Mouse (Mus musculus) liver, embryonic 11.5 days (tissue): ENCODE measurements around the gene Ccm2. TPM values are rescaled to one million over a fixed set of nuclear protein-coding genes. Genes with fewer than 3 reads are reported as not detected.

Experiments
- ATAC-seq: fragments of 200-750 bp; cut with Nextera tagmentation; replicated peaks from 2 replicates; pipeline ENCODE4 v1.8.0; 2017; ENCODE audit warnings: moderate number of reproducible peaks, mild to moderate bottlenecking, moderate TSS enrichment, moderate library complexity; ENCODE audit not compliant: low FRiP score
- DNase-seq: peaks from one replicate; pipeline ENCODE4 v3.0.0-alpha.2; 2017; ENCODE audit warnings: low spot score
- H3K27ac ChIP-seq: fragments of 300-500 bp; sonication (generic); 2 replicates; pipeline ENCODE4 v1.5.1; 2014; ENCODE audit warnings: mild to moderate bottlenecking, low read depth, low read length, control low read depth
- H3K27me3 ChIP-seq: fragments of 300-500 bp; sonication (generic); replicated peaks from 2 replicates; pipeline ENCODE4 v1.6.1; 2014; ENCODE audit warnings: low read length, mixed read lengths; ENCODE audit not compliant: control insufficient read depth, insufficient read depth
- H3K36me3 ChIP-seq: fragments of 300-500 bp; sonication (generic); 2 replicates; pipeline ENCODE4 v1.6.1; 2014; ENCODE audit warnings: mild to moderate bottlenecking, low read length, moderate library complexity, mixed read lengths; ENCODE audit not compliant: control insufficient read depth, insufficient read depth
- H3K4me1 ChIP-seq: fragments of 300-500 bp; sonication (generic); replicated peaks from 2 replicates; pipeline ENCODE4 v1.6.1; 2014; ENCODE audit warnings: low read length, mixed read lengths; ENCODE audit not compliant: control insufficient read depth, insufficient read depth
- H3K4me2 ChIP-seq: fragments of 300-500 bp; sonication (generic); 2 replicates; pipeline ENCODE4 v1.6.1; 2014; ENCODE audit warnings: mild to moderate bottlenecking, control low read depth, moderate library complexity
- H3K4me3 ChIP-seq: fragments of 300-500 bp; sonication (generic); 2 replicates; pipeline ENCODE4 v1.5.1; 2014; ENCODE audit warnings: low read depth, low read length, control low read depth
- H3K9ac ChIP-seq: fragments of 300-500 bp; sonication (generic); 2 replicates; pipeline ENCODE4 v1.6.1; 2014; ENCODE audit warnings: low read depth, low read length, control low read depth
- H3K9me3 ChIP-seq: fragments of 300-500 bp; sonication (generic); 2 replicates; pipeline ENCODE4 v1.6.1; 2016; ENCODE audit warnings: low read length, inconsistent platforms, mixed read lengths; ENCODE audit not compliant: control insufficient read depth
- WGBS: fragments of 180-500 bp; shearing (Covaris S2); extraction: QIAGEN DNeasy Blood & Tissue Kit; methylation state at CpG from one replicate; pipeline ENCODE4 v1.1.7; 2014; 5-methylcytosine and 5-hydroxymethylcytosine counted together
- polyA plus RNA-seq: library from polyadenylated mRNA; unstranded; fragments of >200 nt; fragmentation: Nextera tagmentation; extraction: Ambion mirVana; gene quantifications from 2 replicates; pipeline ENCODE4 v1.2.1, GENCODE M21; 2014

Gene Ccm2
- polyA plus RNA-seq, 1 experiment from 2014 or later: 82.1 TPM

DNA sequence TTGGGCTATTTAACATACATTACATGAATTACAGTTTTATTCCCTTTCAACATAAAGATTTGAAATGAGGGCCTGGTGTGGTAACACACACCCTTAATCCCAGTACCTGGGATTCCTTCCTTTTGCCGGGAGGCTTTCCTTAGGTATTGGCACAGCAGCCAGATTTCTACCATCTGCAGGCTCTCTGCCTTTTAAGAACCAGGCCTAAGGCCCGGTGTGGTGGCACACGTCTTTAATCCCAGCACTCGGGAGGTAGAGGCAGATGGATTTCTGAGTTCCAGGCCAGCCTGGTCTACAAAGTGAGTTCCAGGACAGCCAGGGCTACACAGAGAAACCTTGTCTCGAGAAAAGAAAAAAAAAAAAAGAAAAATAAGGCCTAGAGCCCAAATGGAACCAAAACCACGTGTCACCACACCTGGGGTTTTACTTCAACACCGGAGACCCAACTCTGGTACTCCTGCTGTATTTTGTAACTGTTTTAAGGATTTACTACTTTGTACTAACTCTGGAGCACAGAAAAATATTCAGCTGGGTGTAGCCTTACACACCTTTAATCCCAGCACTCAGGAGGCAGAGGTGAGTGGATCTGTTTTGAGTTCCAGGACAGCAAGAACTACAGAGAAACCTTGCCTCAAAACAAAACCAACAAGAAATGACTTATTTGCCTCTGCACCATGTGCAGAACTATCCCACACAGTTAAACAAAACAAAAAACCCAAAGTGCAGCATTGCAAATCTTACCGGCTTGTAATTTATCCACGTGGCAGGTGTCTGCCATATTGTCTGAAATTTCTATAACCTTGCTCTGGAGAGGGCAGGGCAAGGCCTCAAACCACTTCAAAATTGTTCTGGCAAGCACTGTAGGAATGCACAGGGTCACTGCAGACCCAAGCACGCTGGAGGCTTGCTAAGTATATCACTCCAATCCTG, 19.2 kb upstream of the Ccm2 start:
- WGBS: 9% methylated on average over 10 of the region's 10 CpGs
- no peaks in the 10 kb centered on the region for H3K9me3 ChIP-seq
- ATAC-seq: peak; percentile 39

DNA sequence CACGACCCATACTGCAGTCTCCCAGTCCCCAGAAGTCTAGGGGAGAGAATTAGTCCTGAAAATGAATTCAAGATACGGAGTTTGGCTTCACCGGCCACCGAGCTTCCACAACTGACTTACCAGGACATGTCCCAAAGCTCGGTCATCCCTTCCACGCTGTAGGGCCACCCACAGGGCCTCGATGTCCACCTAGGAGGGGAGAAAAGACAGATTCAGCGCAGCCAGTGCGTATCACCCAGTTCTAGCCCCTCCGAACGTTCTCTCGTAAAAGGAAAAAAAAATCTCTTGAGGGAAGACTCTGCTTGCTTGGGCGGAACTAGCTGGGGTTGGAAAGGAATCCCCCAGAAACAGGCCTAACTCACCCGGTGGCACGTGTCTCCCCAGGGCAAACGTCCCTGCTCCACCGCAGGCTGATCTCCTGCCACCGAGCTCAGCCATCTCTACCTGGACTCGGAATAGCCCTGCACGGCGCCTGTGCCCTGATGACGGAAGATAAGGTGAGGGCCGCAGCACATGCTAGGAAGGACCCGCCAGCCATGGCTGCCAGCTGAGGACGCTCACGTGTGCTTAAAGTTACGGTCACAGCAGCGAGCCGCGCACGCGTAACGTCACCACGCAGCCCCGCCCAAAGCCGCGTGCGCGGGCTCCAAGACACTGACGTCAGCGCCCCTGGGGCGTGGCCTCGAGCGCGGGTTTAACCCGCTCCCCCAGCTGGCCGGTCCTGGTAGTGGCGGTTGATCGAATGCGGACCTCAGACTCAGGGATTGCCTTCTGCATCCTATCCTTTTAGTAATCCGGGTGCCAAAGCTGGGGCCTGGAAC, 18.3 kb upstream of the Ccm2 start:
- DNase-seq: peak; percentile 99
- WGBS: under 1% methylated on average over 51 of the region's 51 CpGs
- no peaks in the 10 kb centered on the region for H3K27me3 ChIP-seq

More for the DNA sequence above, 19.2 kb upstream of the Ccm2 start:
- Histone ChIP-seq H3K27ac (peak overlapping the region; percentile 83), H3K4me1 (peaks cover 5% of the 10 kb centered on the region), H3K4me3 (peak overlapping the region; percentile 77), H3K27me3 (no peaks in the 10 kb centered on the region), H3K36me3 (peaks cover 25% of the 10 kb centered on the region), H3K4me2 (peak overlapping the region; percentile 66), H3K9ac (peak overlapping the region; percentile 74)
- no peak for DNase-seq

DNA sequence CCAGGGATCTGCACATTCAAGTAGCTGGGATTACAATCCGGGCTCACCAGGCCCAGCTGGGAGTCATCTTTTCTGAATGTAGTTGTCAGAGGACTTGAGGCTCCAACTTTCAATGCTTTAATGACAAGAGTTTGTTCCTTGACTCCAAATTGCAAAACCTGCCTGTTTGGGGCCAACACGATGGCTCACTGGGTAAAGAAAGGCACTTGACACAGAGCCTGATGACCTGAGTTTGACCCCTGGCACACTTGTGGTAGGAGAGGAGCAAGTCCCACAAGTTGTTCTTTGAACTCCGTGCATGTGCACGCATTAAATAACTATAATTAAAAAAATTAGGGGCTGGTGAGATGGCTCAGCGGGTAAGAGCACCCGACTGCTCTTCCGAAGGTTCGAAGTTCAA, 16.7 kb upstream of the Ccm2 start:
- DNase-seq: no peak
- no peak for ATAC-seq
- WGBS: 93% methylated on average over 8 of the region's 8 CpGs
- Histone ChIP-seq H3K9me3 (no peaks in the 10 kb centered on the region), H3K9ac (no peak overlapping the region), H3K4me2 (no peak overlapping the region), H3K27ac (no peak overlapping the region), H3K4me3 (no peak overlapping the region), H3K36me3 (peaks cover 16% of the 10 kb centered on the region), H3K27me3 (no peaks in the 10 kb centered on the region), H3K4me1 (peaks cover 5% of the 10 kb centered on the region)

More for the DNA sequence above, 18.3 kb upstream of the Ccm2 start:
- Histone ChIP-seq H3K27ac (peak overlapping the region; percentile 83), H3K36me3 (peaks cover 25% of the 10 kb centered on the region), H3K9ac (peak overlapping the region; percentile 74), H3K9me3 (no peaks in the 10 kb centered on the region), H3K4me3 (peak overlapping the region; percentile 77), H3K4me1 (peaks cover 5% of the 10 kb centered on the region), H3K4me2 (peak overlapping the region; percentile 66)
- peak; percentile 91 for ATAC-seq

DNA sequence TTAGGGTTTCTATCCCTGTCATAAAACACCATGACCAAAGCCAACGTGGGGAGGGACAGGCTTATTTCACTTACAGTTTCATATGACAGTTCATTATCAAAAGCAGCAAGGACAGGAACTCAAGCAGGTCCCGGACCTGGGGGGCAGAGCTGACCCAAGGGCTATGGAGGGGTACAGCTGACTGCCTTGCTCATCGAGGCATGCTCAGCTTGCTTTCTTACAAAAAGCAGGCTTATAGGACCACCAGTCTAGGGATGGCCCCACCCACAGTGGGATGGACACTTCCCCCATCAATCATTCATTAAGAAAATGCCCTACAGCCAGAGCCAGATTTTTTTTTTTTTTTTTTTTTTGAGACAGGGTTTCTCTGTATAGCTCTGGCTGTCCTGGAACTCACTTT, 15.9 kb upstream of the Ccm2 start:
- Histone ChIP-seq H3K36me3 (peaks cover 8% of the 10 kb centered on the region), H3K9ac (no peak overlapping the region), H3K9me3 (no peaks in the 10 kb centered on the region), H3K4me1 (peaks cover 4% of the 10 kb centered on the region), H3K27ac (no peak overlapping the region), H3K4me2 (no peak overlapping the region), H3K27me3 (no peaks in the 10 kb centered on the region), H3K4me3 (no peak overlapping the region)
- 81% methylated on average over 3 of the region's 3 CpGs for WGBS
- DNase-seq (no peak), ATAC-seq (no peak)

DNA sequence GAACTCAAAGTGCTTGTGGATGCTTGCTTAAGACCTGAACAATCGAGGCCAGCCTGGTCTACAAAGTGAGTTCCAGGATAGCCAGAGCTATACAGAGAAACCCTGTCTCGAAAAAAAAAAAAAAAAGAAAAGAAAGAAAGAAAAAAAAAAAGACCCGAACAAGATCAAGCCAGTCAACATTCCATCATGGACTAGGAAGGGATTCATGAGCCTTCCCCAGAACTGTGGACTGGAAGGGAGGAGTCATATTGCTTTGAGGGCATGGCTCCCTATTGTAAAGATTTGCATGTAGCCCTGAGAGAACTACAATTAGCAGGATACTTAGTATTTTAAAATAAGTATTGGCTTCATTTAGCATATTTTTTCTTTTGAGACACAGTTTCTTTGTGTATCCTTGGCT, 2.0 kb upstream of the Ccm2 start:
- Histone ChIP-seq H3K4me2 (no peak overlapping the region), H3K9ac (no peak overlapping the region), H3K27me3 (no peaks in the 10 kb centered on the region), H3K36me3 (no peaks in the 10 kb centered on the region), H3K4me3 (no peak overlapping the region), H3K27ac (no peak overlapping the region), H3K4me1 (peaks cover 14% of the 10 kb centered on the region), H3K9me3 (no peaks in the 10 kb centered on the region)
- DNase-seq: no peak
- WGBS: 74% methylated on average over 3 of the region's 3 CpGs
- ATAC-seq: no peak

DNA sequence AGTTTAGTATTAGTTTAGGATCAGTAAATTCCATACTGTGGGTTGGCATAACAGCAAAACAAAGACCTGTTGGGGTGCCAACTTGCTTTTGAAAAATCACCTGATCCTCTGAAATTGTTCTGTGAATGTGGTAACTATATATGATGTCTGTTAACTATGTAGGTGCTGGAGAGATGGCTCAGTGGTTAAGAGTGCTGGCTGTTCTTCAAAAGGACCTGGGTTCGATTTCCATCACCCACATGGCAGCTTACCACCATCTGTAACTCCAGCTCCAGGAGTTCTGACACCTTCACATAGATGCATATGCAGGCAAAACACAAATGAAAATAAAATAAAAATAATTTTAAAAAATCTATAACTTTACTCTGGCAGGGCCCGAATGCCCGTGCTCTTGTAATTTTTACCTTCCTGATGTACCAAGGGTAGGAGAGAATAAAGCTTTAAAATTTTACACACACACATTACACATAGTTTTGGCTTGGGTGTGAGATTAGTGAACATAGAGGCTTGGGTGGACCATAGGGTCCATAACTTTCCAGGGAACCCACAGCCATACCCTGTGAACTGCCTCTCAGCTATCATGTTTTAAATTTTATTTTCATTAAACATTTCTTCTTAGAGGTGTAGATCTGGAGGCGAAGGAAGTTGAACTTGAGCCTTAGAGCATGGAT, 1.4 kb upstream of the Ccm2 start:
- WGBS: 88% methylated on average over 4 of the region's 4 CpGs
- no peak overlapping the region; the same call in 1 of the 2 replicates for H3K27ac ChIP-seq
- H3K4me3 ChIP-seq: no peak overlapping the region

DNA sequence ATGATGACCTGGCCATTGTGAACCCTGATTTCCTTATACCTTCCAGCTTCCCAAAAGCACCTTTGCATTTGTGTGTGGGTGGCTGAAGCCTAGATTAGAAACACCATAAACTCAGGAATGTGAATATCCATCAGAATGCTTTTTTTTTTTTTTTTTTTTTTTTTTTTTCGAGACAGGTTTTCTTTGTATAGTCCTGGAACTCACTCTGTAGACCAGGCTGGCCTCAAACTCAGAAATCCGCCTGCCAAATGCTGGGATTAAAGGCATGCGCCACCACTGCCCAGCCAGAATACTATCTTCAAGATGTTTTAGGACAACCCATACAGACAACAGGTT, 862 bp upstream of the Ccm2 start:
- DNase-seq: no peak
- WGBS: 36% methylated on average over 3 of the region's 3 CpGs
- no peaks in the 10 kb centered on the region for H3K36me3 ChIP-seq

More for the DNA sequence above, 1.4 kb upstream of the Ccm2 start:
- ATAC-seq (no peak), DNase-seq (no peak)
- no peaks in the 10 kb centered on the region for H3K36me3 ChIP-seq
- no peaks in the 10 kb centered on the region for H3K9me3 ChIP-seq
- 0 out of 2 replicates have a peak overlapping the region, but pooled peaks have one; percentile 87 for H3K9ac ChIP-seq
- H3K4me1 ChIP-seq: peaks cover 14% of the 10 kb centered on the region
- H3K4me2 ChIP-seq: peak overlapping the region; percentile 93
- H3K27me3 ChIP-seq: no peaks in the 10 kb centered on the region

DNA sequence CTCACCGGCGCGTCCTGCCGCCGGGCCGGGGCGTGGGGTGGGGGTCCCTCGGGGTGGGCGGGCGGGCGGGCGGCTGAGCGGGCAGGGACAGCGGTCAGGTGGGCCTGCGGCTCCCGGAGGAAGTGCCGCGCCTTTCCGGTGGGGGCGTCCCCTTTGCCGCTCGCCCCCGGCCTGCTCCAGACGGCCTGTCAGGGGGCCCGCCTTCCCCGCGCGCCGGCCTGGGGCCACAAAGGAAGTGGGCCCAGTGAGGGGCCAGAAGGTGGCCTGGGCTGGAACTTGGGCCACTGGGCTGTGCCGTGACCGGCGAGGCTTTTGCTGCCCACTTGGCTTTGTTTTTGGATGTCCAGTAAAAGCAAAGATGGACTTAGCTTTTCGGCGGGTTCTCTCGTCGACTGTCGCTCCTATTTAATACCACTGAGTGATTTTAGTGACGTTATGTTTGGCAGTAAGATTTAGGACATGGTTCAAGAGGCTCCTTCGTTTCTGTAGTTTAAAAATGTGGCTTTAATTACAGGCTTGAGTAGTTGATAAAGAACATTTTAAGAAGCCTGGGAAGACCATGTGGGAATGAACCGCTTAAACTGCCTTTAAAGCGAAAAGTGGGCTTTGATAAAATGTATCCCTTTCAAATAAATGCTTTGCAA, 472 bp downstream of the Ccm2 start:
- H3K27me3 ChIP-seq: no peaks in the 10 kb centered on the region
- peaks cover 14% of the 10 kb centered on the region for H3K4me1 ChIP-seq
- ATAC-seq (peak; percentile 69), DNase-seq (peak; percentile 83)
- H3K9me3 ChIP-seq: no peaks in the 10 kb centered on the region
- peak overlapping the region; percentile 93 for H3K4me2 ChIP-seq
- no peaks in the 10 kb centered on the region; the same call in 1 of the 2 replicates for H3K36me3 ChIP-seq
- under 1% methylated on average over 26 of the region's 41 CpGs for WGBS
- H3K4me3 ChIP-seq: peak overlapping the region; percentile 81
- peak overlapping the region; percentile 99 for H3K27ac ChIP-seq
- H3K9ac ChIP-seq: peak overlapping the region; percentile 87

More for the DNA sequence above, 862 bp upstream of the Ccm2 start:
- peak overlapping the region; percentile 87 for H3K9ac ChIP-seq
- peak overlapping the region; percentile 99 for H3K27ac ChIP-seq
- peaks cover 14% of the 10 kb centered on the region for H3K4me1 ChIP-seq
- no peaks in the 10 kb centered on the region for H3K9me3 ChIP-seq
- peak overlapping the region; percentile 81 for H3K4me3 ChIP-seq
- 0 out of 2 replicates have a peak, but pooled peaks have one; percentile 3 for ATAC-seq
- peak overlapping the region; percentile 93 for H3K4me2 ChIP-seq
- H3K27me3 ChIP-seq: no peaks in the 10 kb centered on the region
